Mouse (Mus musculus): ENCODE results near the gene Dll1. TPM values are rescaled to one million over a fixed set of nuclear protein-coding genes. Genes with fewer than 3 reads are reported as not detected.

Gene Dll1
- polyA plus RNA-seq, 1 experiment from 2014 or later = 8.2 TPM

DNA sequence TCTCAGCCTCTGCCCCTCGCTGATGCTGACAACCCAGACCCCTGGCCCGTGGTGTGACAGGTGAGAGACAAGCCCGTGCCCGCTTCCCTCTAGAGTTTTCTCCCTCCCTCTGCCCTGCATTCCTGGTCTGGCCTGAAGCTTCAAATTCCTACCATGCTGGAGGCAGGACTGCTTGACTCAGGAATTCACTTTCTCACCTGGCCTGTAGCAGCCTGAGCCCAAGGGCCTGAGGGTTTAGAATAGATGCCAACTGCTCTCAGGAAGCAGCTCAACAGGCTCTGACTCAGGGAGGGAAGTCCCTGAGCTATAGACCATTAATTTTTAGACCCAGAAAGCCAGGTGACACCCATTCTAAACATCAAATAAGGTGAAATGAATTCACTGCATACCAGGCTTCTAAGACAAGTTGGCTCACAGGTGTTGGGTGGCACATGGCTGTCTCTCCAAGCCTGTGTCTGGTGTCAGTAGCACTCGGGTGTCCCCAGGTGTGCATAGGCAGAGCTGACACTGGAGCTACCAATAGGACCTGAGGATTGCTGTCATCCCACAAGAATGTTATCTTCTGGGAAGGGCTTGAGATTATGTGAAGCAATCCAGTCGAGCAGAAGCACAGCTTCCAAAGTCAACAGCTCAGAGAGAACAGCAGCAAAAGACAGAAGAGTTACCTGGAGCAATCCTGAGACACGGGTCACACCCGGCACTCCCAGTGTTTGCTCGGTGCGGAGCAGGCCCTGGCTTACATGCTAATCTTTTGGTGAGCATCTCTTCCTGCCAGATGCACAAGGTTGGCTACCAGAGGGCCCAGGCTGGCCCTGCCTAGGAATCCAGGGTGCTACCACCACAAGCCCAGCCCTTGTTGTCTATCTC lies 50.5 kb downstream of the Dll1 start:
- Histone ChIP-seq H3K4me2 (replicated peaks; ENCODE audit: low read depth, low read length) (no peak overlapping the region), H3K27ac (ENCODE audit: low read length) (peak overlapping the region; percentile 59; the same call in 1 of the 2 replicates), H3K4me3 (ENCODE audit: low read depth, low read length) (no peak overlapping the region), H3K27me3 (replicated peaks; ENCODE audit: insufficient read depth, low read length) (no peaks in the 10 kb centered on the region), H3K4me1 (ENCODE audit: insufficient read depth, low read depth, low read length) (peaks cover 2% of the 10 kb centered on the region; the same call in 1 of the 2 replicates), H3K36me3 (ENCODE audit: insufficient read depth, low read length) (no peaks in the 10 kb centered on the region), H3K9ac (replicated peaks; ENCODE audit: low read depth) (no peak overlapping the region), H3K9me3 (ENCODE audit: low read length) (no peaks in the 10 kb centered on the region)
- ATAC-seq (peak; percentile 87), DNase-seq (ENCODE audit: low spot score) (peak; percentile 74)
- no peak for TF ChIP-seq EP300 (IDR thresholded peaks at IDR 0.05)
- TF ChIP-seq CTCF (IDR thresholded peaks at IDR 0.05) = no peak
- 57% methylated on average over 10 of the region's 10 CpGs for WGBS

DNA sequence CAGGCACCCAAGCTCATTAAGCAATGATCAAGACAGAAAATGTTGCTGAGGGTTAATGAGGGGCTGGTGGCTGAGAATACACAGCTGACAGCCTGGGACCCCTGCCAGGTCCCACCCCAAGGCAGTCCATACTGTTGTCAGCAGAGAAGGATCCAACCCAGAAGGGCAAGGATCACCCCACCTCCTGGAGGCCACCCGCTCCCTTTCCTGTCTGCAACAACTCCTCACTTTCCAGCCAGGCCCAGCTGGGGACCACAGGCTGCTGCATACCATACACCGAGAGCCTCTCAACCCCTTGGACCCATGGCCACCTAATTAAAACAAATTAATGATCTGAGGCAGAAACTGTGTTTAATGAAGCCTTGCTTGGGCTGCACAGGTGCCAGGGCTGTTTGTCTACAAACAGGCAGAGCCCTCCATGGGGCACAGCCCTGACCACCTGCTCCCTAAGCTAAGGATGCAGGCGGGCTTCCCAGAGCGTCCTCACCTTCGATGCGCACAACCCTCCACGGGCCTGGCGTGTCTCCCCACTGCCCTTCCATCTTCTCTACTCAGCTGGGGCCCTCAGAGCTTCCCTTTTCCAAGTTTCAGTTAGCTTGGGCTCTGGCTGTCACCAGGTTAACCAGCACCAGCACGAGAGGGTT lies 53.4 kb downstream of the Dll1 start:
- no peak overlapping the region for H3K27ac ChIP-seq (ENCODE audit: low read length)
- peak; percentile 39 for DNase-seq (ENCODE audit: low spot score)
- H3K4me1 ChIP-seq (ENCODE audit: insufficient read depth, low read depth, low read length) = peaks cover 2% of the 10 kb centered on the region; the same call in 1 of the 2 replicates
- H3K9ac ChIP-seq (replicated peaks; ENCODE audit: low read depth) = no peak overlapping the region
- H3K4me3 ChIP-seq (ENCODE audit: low read depth, low read length) = no peak overlapping the region
- TF ChIP-seq CTCF (IDR thresholded peaks at IDR 0.05) (no peak), EP300 (IDR thresholded peaks at IDR 0.05) (no peak)
- H3K36me3 ChIP-seq (ENCODE audit: insufficient read depth, low read length) = no peaks in the 10 kb centered on the region
- ATAC-seq = peak; percentile 68
- no peaks in the 10 kb centered on the region for H3K9me3 ChIP-seq (ENCODE audit: low read length)
- H3K27me3 ChIP-seq (replicated peaks; ENCODE audit: insufficient read depth, low read length) = no peaks in the 10 kb centered on the region
- H3K4me2 ChIP-seq (replicated peaks; ENCODE audit: low read depth, low read length) = no peak overlapping the region
- WGBS = 67% methylated on average over 9 of the region's 9 CpGs

Other genes with a start within 250 kb of the Dll1 start
- 11.2 and 15.2 TPM in 2 replicates for gene Fam120b, start 19.3 kb upstream of the Dll1 start, polyA plus RNA-seq (2015; fragmentation: Nextera tagmentation; extraction: Ambion mirVana)
- 201 and 214 TPM in 2 replicates for gene Psmb1, start 122.9 kb upstream of the Dll1 start, polyA plus RNA-seq (2015; fragmentation: Nextera tagmentation; extraction: Ambion mirVana)
- 29.4 and 29.9 TPM in 2 replicates for gene Tbp, start 123.0 kb upstream of the Dll1 start, polyA plus RNA-seq (2015; fragmentation: Nextera tagmentation; extraction: Ambion mirVana)
- gene Pdcd2, start 150.4 kb upstream of the Dll1 start, polyA plus RNA-seq (2015; fragmentation: Nextera tagmentation; extraction: Ambion mirVana) = 26.5 and 29.0 TPM in 2 replicates
- 1.3 and 1.5 TPM in 2 replicates for gene Prdm9, start 187.5 kb upstream of the Dll1 start, polyA plus RNA-seq (2015; fragmentation: Nextera tagmentation; extraction: Ambion mirVana)